Mouse (Mus musculus): ENCODE measurements at regions not wholly inside any gene's neighbourhood (a gene's known extent, or its start where the extent isn't known, plus 50 kb on each side); places are given as distances from the start of the nearest gene placed in this dataset.

DNA sequence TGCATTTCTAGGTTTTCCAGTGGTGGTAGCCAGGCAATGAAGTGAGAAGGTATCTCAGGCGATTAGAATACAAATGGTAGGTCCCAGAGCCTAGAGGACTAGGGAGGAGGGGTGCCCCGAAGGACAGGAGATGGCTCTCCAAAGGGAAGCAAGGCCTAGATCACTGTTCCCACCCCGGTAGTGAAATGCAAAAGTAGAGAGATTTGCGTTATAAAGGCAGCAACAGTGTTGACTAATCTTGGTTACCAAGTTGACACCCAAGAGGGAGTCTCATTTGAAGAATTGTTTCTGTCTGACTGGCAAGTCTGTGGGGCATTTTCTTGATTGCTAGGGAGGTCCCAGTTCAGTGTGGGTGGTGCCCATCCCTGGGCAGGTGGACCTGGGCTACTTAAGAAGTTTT is 278.8 kb downstream of the Diras2 start:
- no peak for TF ChIP-seq CTCF (IDR thresholded peaks at IDR 0.05; ENCODE audit: low read depth, low read length)
- no peak for TF ChIP-seq POLR2A (IDR thresholded peaks at IDR 0.05; ENCODE audit: borderline replicate concordance, low read depth, low read length)
